Mouse (Mus musculus): ENCODE data around the gene Syk. TPM values are rescaled to one million over a fixed set of nuclear protein-coding genes. Genes with fewer than 3 reads are reported as not detected.

Syk gene
- 3.8 and 3.9 TPM in 2 replicates for polyA plus RNA-seq (2014; fragmentation: Nextera tagmentation; extraction: Ambion mirVana)

GRCm38 (mm10) chr13:52582878-52583661 is at the start of gene Syk:
Gene Syk (plus strand): TSS chr13:52583173.
- ATAC-seq (ENCODE audit: insufficient read depth, low FRiP score, low TSS enrichment) (peak; percentile 35; the same call in 1 of the 2 replicates), DNase-seq (ENCODE audit: low spot score) (peak; percentile 76)
- under 1% methylated on average over 68 of the region's 70 CpGs for WGBS
- Histone ChIP-seq H3K4me2 (ENCODE audit: low read depth) (peak within 1 kb of the TSS; percentile 83), H3K36me3 (ENCODE audit: control insufficient read depth, insufficient read depth, low read length) (no peaks in the 10 kb centered on the region), H3K27ac (ENCODE audit: low read depth, low read length) (no peak within 1 kb of the TSS), H3K27me3 (ENCODE audit: control insufficient read depth, insufficient read depth, low read length) (peaks cover 4% of the 10 kb centered on the region; the same call in 1 of the 2 replicates), H3K9me3 (ENCODE audit: control insufficient read depth, low read length) (no peaks in the 10 kb centered on the region), H3K4me1 (ENCODE audit: control insufficient read depth, insufficient read depth, low read length) (no peaks in the 10 kb centered on the region), H3K4me3 (ENCODE audit: low read depth, low read length) (peak within 1 kb of the TSS; percentile 52), H3K9ac (ENCODE audit: low read length) (peak within 1 kb of the TSS; percentile 52)

- no peak overlapping the region for H3K27ac ChIP-seq (ENCODE audit: low read depth, low read length)
- WGBS: 84% methylated on average over 5 of the region's 5 CpGs
- ATAC-seq (ENCODE audit: insufficient read depth, low FRiP score, low TSS enrichment) (no peak), DNase-seq (ENCODE audit: low spot score) (no peak)
- no peak overlapping the region for H3K4me3 ChIP-seq (ENCODE audit: low read depth, low read length)
- H3K36me3 ChIP-seq (ENCODE audit: control insufficient read depth, insufficient read depth, low read length): no peaks in the 10 kb centered on the region
- no peak overlapping the region for H3K9ac ChIP-seq (ENCODE audit: low read length)
- no peak overlapping the region for H3K4me2 ChIP-seq (ENCODE audit: low read depth)
- no peaks in the 10 kb centered on the region for H3K4me1 ChIP-seq (ENCODE audit: control insufficient read depth, insufficient read depth, low read length)
- H3K9me3 ChIP-seq (ENCODE audit: control insufficient read depth, low read length): no peaks in the 10 kb centered on the region
- peaks cover 8% of the 10 kb centered on the region for H3K27me3 ChIP-seq (ENCODE audit: control insufficient read depth, insufficient read depth, low read length)
These were observed 49.3 kb upstream of the Syk start for GRCm38 (mm10) chr13:52533644-52534043.

GRCm38 (mm10) chr13:52535542-52535941 is 47.4 kb upstream of the Syk start:
- no peak for ATAC-seq (ENCODE audit: insufficient read depth, low FRiP score, low TSS enrichment)
- DNase-seq (ENCODE audit: low spot score): peak; percentile 71
- no peak overlapping the region for H3K9ac ChIP-seq (ENCODE audit: low read length)
- no peak overlapping the region for H3K27ac ChIP-seq (ENCODE audit: low read depth, low read length)
- no peak overlapping the region for H3K4me2 ChIP-seq (ENCODE audit: low read depth)
- WGBS: 8% methylated on average over 4 of the region's 4 CpGs
- H3K4me3 ChIP-seq (ENCODE audit: low read depth, low read length): no peak overlapping the region
- H3K27me3 ChIP-seq (ENCODE audit: control insufficient read depth, insufficient read depth, low read length): no peaks in the 10 kb centered on the region
- no peaks in the 10 kb centered on the region for H3K36me3 ChIP-seq (ENCODE audit: control insufficient read depth, insufficient read depth, low read length)
- no peaks in the 10 kb centered on the region for H3K4me1 ChIP-seq (ENCODE audit: control insufficient read depth, insufficient read depth, low read length)
- no peaks in the 10 kb centered on the region for H3K9me3 ChIP-seq (ENCODE audit: control insufficient read depth, low read length)

- Histone ChIP-seq H3K36me3 (ENCODE audit: control insufficient read depth, insufficient read depth, low read length) (no peaks in the 10 kb centered on the region), H3K9ac (ENCODE audit: low read length) (no peak overlapping the region), H3K27ac (ENCODE audit: low read depth, low read length) (no peak overlapping the region), H3K4me1 (ENCODE audit: control insufficient read depth, insufficient read depth, low read length) (no peaks in the 10 kb centered on the region), H3K27me3 (ENCODE audit: control insufficient read depth, insufficient read depth, low read length) (no peaks in the 10 kb centered on the region), H3K4me2 (ENCODE audit: low read depth) (no peak overlapping the region), H3K9me3 (ENCODE audit: control insufficient read depth, low read length) (no peaks in the 10 kb centered on the region), H3K4me3 (ENCODE audit: low read depth, low read length) (no peak overlapping the region)
- DNase-seq (ENCODE audit: low spot score) (no peak), ATAC-seq (ENCODE audit: insufficient read depth, low FRiP score, low TSS enrichment) (no peak)
- WGBS: 96% methylated on average over 26 of the region's 26 CpGs
These were observed 45.0 kb upstream of the Syk start for GRCm38 (mm10) chr13:52537754-52538587.

GRCm38 (mm10) chr13:52538588-52539116 is 44.3 kb upstream of the Syk start:
- no peak overlapping the region for H3K9ac ChIP-seq (ENCODE audit: low read length)
- ATAC-seq (ENCODE audit: insufficient read depth, low FRiP score, low TSS enrichment): no peak
- no peaks in the 10 kb centered on the region for H3K4me1 ChIP-seq (ENCODE audit: control insufficient read depth, insufficient read depth, low read length)
- no peak overlapping the region for H3K27ac ChIP-seq (ENCODE audit: low read depth, low read length)
- no peak overlapping the region for H3K4me2 ChIP-seq (ENCODE audit: low read depth)
- no peaks in the 10 kb centered on the region for H3K36me3 ChIP-seq (ENCODE audit: control insufficient read depth, insufficient read depth, low read length)
- no peak for DNase-seq (ENCODE audit: low spot score)
- no peaks in the 10 kb centered on the region for H3K9me3 ChIP-seq (ENCODE audit: control insufficient read depth, low read length)
- no peak overlapping the region for H3K4me3 ChIP-seq (ENCODE audit: low read depth, low read length)
- WGBS: 89% methylated on average over 9 of the region's 9 CpGs
- H3K27me3 ChIP-seq (ENCODE audit: control insufficient read depth, insufficient read depth, low read length): no peaks in the 10 kb centered on the region

- ATAC-seq (ENCODE audit: insufficient read depth, low FRiP score, low TSS enrichment): no peak
- WGBS: 89% methylated on average over 6 of the region's 6 CpGs
- DNase-seq (ENCODE audit: low spot score): no peak
These were observed 43.5 kb upstream of the Syk start for GRCm38 (mm10) chr13:52539461-52539860.

GRCm38 (mm10) chr13:52541385-52542035 is 41.5 kb upstream of the Syk start:
- H3K4me3 ChIP-seq (ENCODE audit: low read depth, low read length): no peak overlapping the region
- no peaks in the 10 kb centered on the region for H3K36me3 ChIP-seq (ENCODE audit: control insufficient read depth, insufficient read depth, low read length)
- no peak for DNase-seq (ENCODE audit: low spot score)
- ATAC-seq (ENCODE audit: insufficient read depth, low FRiP score, low TSS enrichment): no peak
- 77% methylated on average over 5 of the region's 5 CpGs for WGBS
- H3K9me3 ChIP-seq (ENCODE audit: control insufficient read depth, low read length): no peaks in the 10 kb centered on the region
- H3K27me3 ChIP-seq (ENCODE audit: control insufficient read depth, insufficient read depth, low read length): no peaks in the 10 kb centered on the region
- no peak overlapping the region for H3K4me2 ChIP-seq (ENCODE audit: low read depth)
- H3K9ac ChIP-seq (ENCODE audit: low read length): no peak overlapping the region
- H3K4me1 ChIP-seq (ENCODE audit: control insufficient read depth, insufficient read depth, low read length): no peaks in the 10 kb centered on the region
- no peak overlapping the region for H3K27ac ChIP-seq (ENCODE audit: low read depth, low read length)

More at GRCm38 (mm10) chr13:52539461-52539860, 43.5 kb upstream of the Syk start:
- Histone ChIP-seq H3K4me3 (ENCODE audit: low read depth, low read length) (no peak overlapping the region), H3K9ac (ENCODE audit: low read length) (no peak overlapping the region), H3K27ac (ENCODE audit: low read depth, low read length) (no peak overlapping the region), H3K36me3 (ENCODE audit: control insufficient read depth, insufficient read depth, low read length) (no peaks in the 10 kb centered on the region), H3K4me2 (ENCODE audit: low read depth) (no peak overlapping the region), H3K27me3 (ENCODE audit: control insufficient read depth, insufficient read depth, low read length) (no peaks in the 10 kb centered on the region), H3K4me1 (ENCODE audit: control insufficient read depth, insufficient read depth, low read length) (no peaks in the 10 kb centered on the region), H3K9me3 (ENCODE audit: control insufficient read depth, low read length) (no peaks in the 10 kb centered on the region)

- no peaks in the 10 kb centered on the region for H3K36me3 ChIP-seq (ENCODE audit: control insufficient read depth, insufficient read depth, low read length)
- 77% methylated on average over 8 of the region's 8 CpGs for WGBS
- DNase-seq (ENCODE audit: low spot score) (no peak), ATAC-seq (ENCODE audit: insufficient read depth, low FRiP score, low TSS enrichment) (no peak)
- no peak overlapping the region for H3K4me2 ChIP-seq (ENCODE audit: low read depth)
- no peaks in the 10 kb centered on the region for H3K27me3 ChIP-seq (ENCODE audit: control insufficient read depth, insufficient read depth, low read length)
- no peak overlapping the region for H3K4me3 ChIP-seq (ENCODE audit: low read depth, low read length)
- H3K4me1 ChIP-seq (ENCODE audit: control insufficient read depth, insufficient read depth, low read length): no peaks in the 10 kb centered on the region
- H3K9ac ChIP-seq (ENCODE audit: low read length): no peak overlapping the region
- no peak overlapping the region for H3K27ac ChIP-seq (ENCODE audit: low read depth, low read length)
- no peaks in the 10 kb centered on the region for H3K9me3 ChIP-seq (ENCODE audit: control insufficient read depth, low read length)
These were observed 40.9 kb upstream of the Syk start for GRCm38 (mm10) chr13:52542036-52542526.

All from neural tube, embryonic 11.5 days (tissue).